Mouse (Mus musculus) limb, embryonic 13.5 days (tissue): ENCODE measurements around the gene Mgat5. TPM values are rescaled to one million over a fixed set of nuclear protein-coding genes. Genes with fewer than 3 reads are reported as not detected.

Experiments
- ATAC-seq: fragments of 200-750 bp; cut with Nextera tagmentation; 2 replicates; pipeline ENCODE4 v1.8.0; 2017; ENCODE audit warnings: low read depth, moderate number of reproducible peaks, moderate TSS enrichment; ENCODE audit not compliant: low FRiP score
- H3K27ac ChIP-seq: fragments of 300-500 bp; sonication (generic); 2 replicates; pipeline ENCODE4 v1.5.1; 2015; ENCODE audit warnings: inconsistent platforms, mild to moderate bottlenecking, moderate library complexity
- H3K27me3 ChIP-seq: fragments of 300-500 bp; sonication (generic); 2 replicates; pipeline ENCODE4 v1.6.1; 2015; ENCODE audit warnings: mild to moderate bottlenecking, inconsistent platforms
- H3K36me3 ChIP-seq: fragments of 300-500 bp; sonication (generic); 2 replicates; pipeline ENCODE4 v1.6.1; 2015; ENCODE audit warnings: inconsistent platforms, mild to moderate bottlenecking, moderate library complexity
- H3K4me1 ChIP-seq: fragments of 300-500 bp; sonication (generic); 2 replicates; pipeline ENCODE4 v1.6.1; 2015; ENCODE audit warnings: inconsistent platforms
- H3K4me2 ChIP-seq: fragments of 300-500 bp; sonication (generic); replicated peaks from 2 replicates; pipeline ENCODE4 v1.6.1; 2015; ENCODE audit warnings: inconsistent platforms, mild to moderate bottlenecking, moderate library complexity
- H3K4me3 ChIP-seq: fragments of 300-500 bp; sonication (generic); 2 replicates; pipeline ENCODE4 v1.5.1; 2015; ENCODE audit warnings: moderate library complexity, mild to moderate bottlenecking, inconsistent platforms
- H3K9ac ChIP-seq: fragments of 300-500 bp; sonication (generic); 2 replicates; pipeline ENCODE4 v1.6.1; 2015; ENCODE audit warnings: mild to moderate bottlenecking, inconsistent platforms
- H3K9me3 ChIP-seq: fragments of 300-500 bp; sonication (generic); 2 replicates; pipeline ENCODE4 v1.6.1; 2016; ENCODE audit warnings: inconsistent platforms
- WGBS: fragments of 180-500 bp; shearing (Covaris S2); methylation state at CpG from one replicate; pipeline ENCODE4 v1.1.7; 2015; 5-methylcytosine and 5-hydroxymethylcytosine counted together
- polyA plus RNA-seq: library from polyadenylated mRNA; unstranded; fragments of >200 nt; fragmentation: Nextera tagmentation; extraction: Ambion mirVana; gene quantifications from 2 replicates; pipeline ENCODE4 v1.2.1, GENCODE M21; 2015

Gene Mgat5
- polyA plus RNA-seq, 1 experiment from 2014 or later = 6.0 TPM

- 60% methylated on average over 9 of the region's 9 CpGs for WGBS
- H3K9me3 ChIP-seq = no peaks in the 10 kb centered on the region
- H3K4me3 ChIP-seq = no peak overlapping the region
- H3K9ac ChIP-seq = no peak overlapping the region
- ATAC-seq = no peak
- H3K27me3 ChIP-seq = no peaks in the 10 kb centered on the region
- H3K4me2 ChIP-seq = no peak overlapping the region
- no peak overlapping the region for H3K27ac ChIP-seq
- peaks cover 17% of the 10 kb centered on the region for H3K4me1 ChIP-seq
- H3K36me3 ChIP-seq = no peaks in the 10 kb centered on the region
These were observed 148.6 kb downstream of the Mgat5 start for GRCm38 (mm10) chr1:127353408-127353807.

- no peaks in the 10 kb centered on the region for H3K27me3 ChIP-seq
- H3K27ac ChIP-seq = no peak overlapping the region
- no peak overlapping the region for H3K9ac ChIP-seq
- H3K4me2 ChIP-seq = no peak overlapping the region
- 87% methylated on average over 5 of the region's 5 CpGs for WGBS
- H3K4me3 ChIP-seq = no peak overlapping the region
- no peaks in the 10 kb centered on the region for H3K36me3 ChIP-seq
- H3K4me1 ChIP-seq = peaks cover 10% of the 10 kb centered on the region; the same call in 1 of the 2 replicates
- no peak for ATAC-seq
- no peaks in the 10 kb centered on the region for H3K9me3 ChIP-seq
These were observed 149.3 kb downstream of the Mgat5 start for GRCm38 (mm10) chr1:127354152-127354551.

- Histone ChIP-seq H3K36me3 (no peaks in the 10 kb centered on the region), H3K27ac (no peak overlapping the region), H3K4me2 (no peak overlapping the region), H3K9me3 (no peaks in the 10 kb centered on the region), H3K9ac (no peak overlapping the region), H3K4me3 (no peak overlapping the region), H3K27me3 (no peaks in the 10 kb centered on the region), H3K4me1 (0 out of 2 replicates have a peak, but pooled peaks cover 7% of the 10 kb centered on the region)
- no peak for ATAC-seq
- 76% methylated on average over 3 of the region's 3 CpGs for WGBS
These were observed 150.2 kb downstream of the Mgat5 start for GRCm38 (mm10) chr1:127355034-127355433.

GRCm38 (mm10) chr1:127363638-127364037, 158.8 kb downstream of the Mgat5 start:
- ATAC-seq = no peak
- no peak overlapping the region for H3K4me2 ChIP-seq
- H3K27ac ChIP-seq = no peak overlapping the region
- no peaks in the 10 kb centered on the region for H3K4me1 ChIP-seq
- H3K27me3 ChIP-seq = no peaks in the 10 kb centered on the region
- H3K9me3 ChIP-seq = no peaks in the 10 kb centered on the region
- 87% methylated on average over 7 of the region's 7 CpGs for WGBS
- H3K9ac ChIP-seq = no peak overlapping the region
- no peak overlapping the region for H3K4me3 ChIP-seq
- H3K36me3 ChIP-seq = peaks cover 38% of the 10 kb centered on the region

GRCm38 (mm10) chr1:127365706-127366105, 160.9 kb downstream of the Mgat5 start:
- Histone ChIP-seq H3K4me2 (no peak overlapping the region), H3K36me3 (peaks cover 56% of the 10 kb centered on the region), H3K4me3 (no peak overlapping the region), H3K9me3 (no peaks in the 10 kb centered on the region), H3K27me3 (no peaks in the 10 kb centered on the region), H3K27ac (no peak overlapping the region), H3K9ac (no peak overlapping the region), H3K4me1 (no peaks in the 10 kb centered on the region)
- WGBS = 92% methylated on average over 5 of the region's 5 CpGs
- ATAC-seq = no peak

- 70% methylated on average over 10 of the region's 10 CpGs for WGBS
- no peak for ATAC-seq
- Histone ChIP-seq H3K4me2 (no peak overlapping the region), H3K27ac (no peak overlapping the region), H3K4me1 (no peaks in the 10 kb centered on the region), H3K36me3 (peaks cover 56% of the 10 kb centered on the region), H3K9ac (no peak overlapping the region), H3K4me3 (no peak overlapping the region), H3K9me3 (no peaks in the 10 kb centered on the region), H3K27me3 (no peaks in the 10 kb centered on the region)
These were observed 161.3 kb downstream of the Mgat5 start for GRCm38 (mm10) chr1:127366111-127366510.

- Histone ChIP-seq H3K4me1 (peaks cover under 1% of the 10 kb centered on the region; the same call in 1 of the 2 replicates), H3K9me3 (no peaks in the 10 kb centered on the region), H3K27me3 (no peaks in the 10 kb centered on the region), H3K36me3 (peaks cover 56% of the 10 kb centered on the region), H3K4me2 (no peak overlapping the region), H3K4me3 (no peak overlapping the region), H3K9ac (no peak overlapping the region), H3K27ac (no peak overlapping the region)
- no peak for ATAC-seq
- WGBS = 84% methylated on average over 8 of the region's 8 CpGs
These were observed 163.7 kb downstream of the Mgat5 start for GRCm38 (mm10) chr1:127368513-127368912.

- no peaks in the 10 kb centered on the region for H3K27me3 ChIP-seq
- no peaks in the 10 kb centered on the region for H3K9me3 ChIP-seq
- 91% methylated on average over 5 of the region's 5 CpGs for WGBS
- ATAC-seq = no peak
- no peak overlapping the region for H3K9ac ChIP-seq
- no peak overlapping the region for H3K4me3 ChIP-seq
- no peak overlapping the region for H3K27ac ChIP-seq
- H3K4me2 ChIP-seq = no peak overlapping the region
- H3K4me1 ChIP-seq = peaks cover 2% of the 10 kb centered on the region; the same call in 1 of the 2 replicates
- H3K36me3 ChIP-seq = peaks cover 51% of the 10 kb centered on the region
These were observed 164.7 kb downstream of the Mgat5 start for GRCm38 (mm10) chr1:127369538-127369937.

GRCm38 (mm10) chr1:127372096-127372495, 167.3 kb downstream of the Mgat5 start:
- H3K27me3 ChIP-seq = no peaks in the 10 kb centered on the region
- H3K4me1 ChIP-seq = peaks cover 2% of the 10 kb centered on the region; the same call in 1 of the 2 replicates
- H3K4me3 ChIP-seq = no peak overlapping the region
- no peaks in the 10 kb centered on the region for H3K9me3 ChIP-seq
- no peak overlapping the region for H3K4me2 ChIP-seq
- H3K9ac ChIP-seq = no peak overlapping the region
- no peak for ATAC-seq
- H3K27ac ChIP-seq = no peak overlapping the region
- WGBS = 24% methylated on average over 4 of the region's 4 CpGs
- H3K36me3 ChIP-seq = peaks cover 26% of the 10 kb centered on the region

GRCm38 (mm10) chr1:127373559-127373958, 168.7 kb downstream of the Mgat5 start:
- WGBS = 60% methylated on average over 5 of the region's 5 CpGs
- ATAC-seq = no peak
- Histone ChIP-seq H3K36me3 (peaks cover 18% of the 10 kb centered on the region), H3K4me2 (no peak overlapping the region), H3K9ac (no peak overlapping the region), H3K9me3 (no peaks in the 10 kb centered on the region), H3K4me3 (no peak overlapping the region), H3K4me1 (peaks cover 2% of the 10 kb centered on the region; the same call in 1 of the 2 replicates), H3K27me3 (no peaks in the 10 kb centered on the region), H3K27ac (no peak overlapping the region)

- Histone ChIP-seq H3K4me3 (no peak overlapping the region), H3K4me1 (peaks cover 2% of the 10 kb centered on the region; the same call in 1 of the 2 replicates), H3K9me3 (no peaks in the 10 kb centered on the region), H3K27me3 (no peaks in the 10 kb centered on the region), H3K36me3 (peaks cover 13% of the 10 kb centered on the region), H3K27ac (no peak overlapping the region), H3K4me2 (no peak overlapping the region), H3K9ac (no peak overlapping the region)
- ATAC-seq = no peak
- WGBS = 74% methylated on average over 3 of the region's 3 CpGs
These were observed 169.3 kb downstream of the Mgat5 start for GRCm38 (mm10) chr1:127374157-127374556.

GRCm38 (mm10) chr1:127380140-127380539, 175.3 kb downstream of the Mgat5 start:
- H3K4me1 ChIP-seq = peaks cover 6% of the 10 kb centered on the region
- H3K4me3 ChIP-seq = no peak overlapping the region
- no peak overlapping the region for H3K27ac ChIP-seq
- H3K36me3 ChIP-seq = peaks cover 7% of the 10 kb centered on the region; the same call in 1 of the 2 replicates
- H3K4me2 ChIP-seq = no peak overlapping the region
- H3K9me3 ChIP-seq = no peaks in the 10 kb centered on the region
- WGBS = 37% methylated on average over 4 of the region's 4 CpGs
- no peak overlapping the region for H3K9ac ChIP-seq
- no peak for ATAC-seq
- no peaks in the 10 kb centered on the region for H3K27me3 ChIP-seq
